Mouse (Mus musculus) mouse embryonic stem cell (cell line): ENCODE measurements around the gene Mcee.

Experiments used
- in situ Hi-C, 2 experiments: fragments of 300-500 bp; cut with MboI; formaldehyde crosslinking; loops; 1 replicate in 1 of 2; 3 replicates in 1 of 2; pipeline ENCODE4 v1.14.3; 2019 to 2020; ENCODE audit warnings: low sequenced_read_pairs in 2 of 2, low pct_unique_long_range_greater_than_20kb in 1 of 2, mixed read lengths in 1 of 2; ENCODE audit not compliant: unreplicated experiment in 1 of 2

Gene Mcee

DNA sequence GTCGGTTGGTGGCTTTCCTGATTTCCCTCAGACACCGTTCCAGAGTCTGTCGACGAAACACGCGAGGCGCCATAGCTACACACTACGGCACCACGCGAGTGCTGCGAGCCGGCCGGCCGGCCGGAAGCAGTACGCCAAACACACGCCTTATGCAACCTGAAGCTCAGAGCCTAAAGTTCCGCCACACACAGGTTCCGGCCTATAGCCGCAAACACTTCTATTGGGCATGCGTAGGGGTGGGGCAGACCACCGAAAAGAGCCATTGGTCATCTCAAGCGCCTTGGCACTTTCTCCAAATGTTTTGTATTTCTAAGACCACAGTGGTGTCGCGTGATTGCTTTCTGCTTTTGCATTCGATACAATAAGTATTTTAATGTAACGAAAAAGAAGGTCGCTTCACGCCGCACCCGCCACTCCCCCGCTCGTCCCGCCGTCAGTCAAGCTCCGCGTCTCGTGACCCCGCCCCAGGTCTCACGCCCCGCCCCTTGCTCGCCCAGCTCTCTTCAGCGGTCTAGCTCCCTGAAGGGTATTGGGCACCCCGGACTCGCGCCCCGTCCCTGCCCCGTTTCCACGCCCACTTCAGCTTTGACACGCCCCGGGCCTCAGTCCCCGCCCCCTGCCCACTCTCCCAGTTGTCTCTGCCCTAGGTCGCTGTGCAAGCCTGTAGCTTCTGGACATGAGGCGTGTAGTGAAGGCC is at the start of gene Mcee, which contains the start of gene Mphosph10:
TSS of gene Mcee (plus strand) at position 486 of the 697 bp plus-strand sequence.
TSS of gene Mphosph10 (minus strand) at position 147 of the 697 bp plus-strand sequence.
- in situ Hi-C loops, result no loop called here

DNA sequence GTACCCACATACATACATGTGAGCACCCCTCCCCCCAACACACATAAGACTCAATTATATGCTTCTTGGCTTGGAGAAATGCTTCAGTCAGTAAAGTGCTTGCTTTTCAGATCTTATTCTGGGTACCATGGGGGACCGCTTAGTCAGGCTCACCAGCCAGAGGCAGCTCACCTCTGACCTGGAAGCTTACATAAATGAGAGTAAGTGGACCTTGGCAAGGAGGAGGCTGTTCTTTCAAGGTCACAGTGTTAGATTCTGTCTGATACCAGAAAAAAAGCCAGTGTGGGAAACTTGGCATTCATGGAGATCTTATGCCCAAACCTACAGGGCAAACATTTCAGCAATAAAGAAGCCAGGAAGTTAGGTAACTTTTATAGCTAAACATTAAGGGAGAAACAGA is 44.6 kb upstream of the Mcee start:
- in situ Hi-C loops, result no loop called here

DNA sequence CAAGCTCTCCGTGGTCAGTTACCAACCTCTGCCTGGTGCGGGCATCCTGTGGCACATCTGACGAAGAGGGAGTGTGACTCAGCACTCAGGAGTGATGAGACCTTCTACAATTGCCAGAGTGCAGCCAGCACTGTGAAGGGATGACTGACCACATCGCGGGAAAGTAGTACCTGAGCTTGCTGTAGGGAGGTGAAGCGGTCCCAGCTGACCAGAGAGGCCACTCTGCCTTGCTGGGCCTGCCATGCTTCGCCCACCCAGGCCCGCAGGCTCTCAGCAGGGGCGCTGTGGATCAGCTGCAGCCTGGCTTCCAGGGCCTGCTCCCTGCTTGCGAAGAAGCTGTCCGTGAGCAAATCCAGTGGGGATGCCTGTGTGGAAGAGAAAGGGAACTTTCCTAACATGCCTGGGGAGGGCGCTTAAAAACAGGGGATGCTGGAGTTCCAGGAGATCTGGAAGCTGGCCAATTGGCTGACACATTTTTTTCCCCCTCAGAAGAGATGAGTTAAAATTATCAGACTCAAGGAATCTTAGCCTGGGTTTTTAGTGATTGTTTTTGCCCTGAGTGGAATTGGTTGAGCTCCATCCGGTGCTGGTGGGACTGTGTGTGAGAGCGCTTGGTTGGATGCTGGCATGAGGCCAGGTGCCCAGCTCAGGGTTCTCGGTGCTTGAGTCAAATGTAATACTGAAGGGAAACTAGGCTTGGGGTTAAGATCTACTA is 43.1 kb upstream of the Mcee start:
- in situ Hi-C loops, result no loop called here

- in situ Hi-C loops, result no loop called here
These were observed 41.3 kb upstream of the Mcee start for GRCm38 (mm10) chr7:64351087-64351486.

DNA sequence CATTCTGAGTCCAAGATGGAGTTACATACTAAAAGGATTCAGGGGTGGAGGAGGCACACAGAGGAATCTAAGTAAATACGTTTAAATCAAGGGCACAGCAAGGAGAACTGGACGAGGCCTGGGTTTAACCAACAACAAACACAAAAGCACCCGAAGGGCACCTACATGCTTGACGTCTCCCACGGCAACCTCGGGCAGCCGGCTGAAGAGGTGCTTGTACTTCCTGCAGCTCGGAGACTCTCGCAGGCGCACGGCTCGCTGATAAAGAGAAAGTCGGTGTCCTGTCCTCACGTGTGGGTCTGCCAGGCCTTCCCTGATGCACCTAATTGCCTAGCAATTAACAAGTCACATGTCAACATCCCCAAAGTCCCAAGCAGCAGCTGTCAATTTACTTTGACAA is 38.2 kb upstream of the Mcee start:
- in situ Hi-C loops, result no loop called here

GRCm38 (mm10) chr7:64356661-64357060 is 35.7 kb upstream of the Mcee start:
- in situ Hi-C loops, result no loop called here

DNA sequence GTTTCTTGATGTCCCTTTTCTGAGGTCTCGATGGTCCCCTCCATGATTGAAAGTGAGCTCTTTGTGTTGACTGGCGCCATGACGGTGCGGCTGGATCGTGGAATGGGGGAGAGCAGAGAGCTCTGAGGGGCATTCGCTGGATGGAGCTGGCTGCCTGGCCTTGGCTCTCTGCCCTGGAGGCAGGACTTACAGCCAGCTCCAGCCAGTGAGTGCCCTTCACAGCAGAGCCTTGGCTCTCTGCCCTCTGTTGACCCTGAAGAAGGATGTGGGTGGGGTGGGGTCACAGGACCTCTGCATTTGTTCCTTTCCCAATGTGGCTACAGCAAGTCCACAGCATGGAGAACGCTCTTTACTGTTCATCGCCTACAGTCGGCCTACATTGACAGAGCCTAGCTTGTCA is 35.0 kb upstream of the Mcee start:
- in situ Hi-C loops, result no loop called here

- in situ Hi-C loops, result no loop called here
These were observed 33.7 kb upstream of the Mcee start for GRCm38 (mm10) chr7:64358666-64359065.

DNA sequence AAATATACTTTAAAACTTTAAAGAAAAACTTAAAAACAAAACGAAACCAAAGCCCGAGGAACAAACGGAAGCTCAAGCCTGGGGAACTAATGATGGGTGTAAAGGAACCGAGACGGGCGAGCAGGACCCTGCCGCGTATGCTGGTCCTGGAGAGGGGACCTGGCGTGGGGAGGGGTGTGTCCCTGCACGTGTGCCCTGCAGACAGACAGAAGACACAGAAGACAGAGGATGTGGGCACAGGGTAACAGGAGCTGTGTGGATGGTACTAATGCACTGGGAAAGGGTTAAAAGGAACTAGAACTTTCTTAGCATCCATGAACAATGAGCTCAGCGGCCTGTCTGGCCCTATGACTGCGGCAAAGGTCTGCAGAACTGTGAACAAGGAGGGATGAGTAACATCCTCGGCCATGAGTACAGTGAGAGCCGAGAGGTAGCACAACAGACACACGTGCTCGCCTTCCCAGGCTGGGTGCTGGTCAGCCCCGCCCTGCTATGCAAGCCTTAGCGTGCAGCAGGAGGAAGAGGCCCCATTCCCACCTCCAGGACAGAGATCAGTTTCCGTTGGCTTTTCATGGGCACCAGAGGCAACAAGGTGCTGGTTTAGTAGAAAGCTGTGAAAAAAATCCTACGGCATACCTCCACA is 32.3 kb upstream of the Mcee start:
- in situ Hi-C loops, result no loop called here

DNA sequence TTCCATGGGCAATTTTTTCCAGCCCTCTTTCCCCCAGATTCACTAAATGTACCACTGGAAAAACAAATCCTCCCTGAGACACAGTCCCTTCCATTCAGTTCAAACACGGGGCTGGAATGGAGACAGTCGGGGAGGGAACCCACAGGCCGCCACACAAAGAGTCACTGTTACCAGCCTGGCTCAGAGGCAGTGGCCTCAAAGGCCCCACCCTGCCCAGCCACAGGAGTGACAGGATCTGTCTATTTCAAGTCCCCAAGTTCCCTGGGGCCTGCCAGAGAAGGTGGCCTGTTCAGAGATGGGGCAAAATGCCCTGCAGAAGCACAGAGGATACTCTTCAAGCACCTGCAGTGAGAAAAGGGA is 31.8 kb upstream of the Mcee start:
- in situ Hi-C loops, result no loop called here

- in situ Hi-C loops, result no loop called here
These were observed 26.5 kb upstream of the Mcee start for GRCm38 (mm10) chr7:64365863-64366262.

DNA sequence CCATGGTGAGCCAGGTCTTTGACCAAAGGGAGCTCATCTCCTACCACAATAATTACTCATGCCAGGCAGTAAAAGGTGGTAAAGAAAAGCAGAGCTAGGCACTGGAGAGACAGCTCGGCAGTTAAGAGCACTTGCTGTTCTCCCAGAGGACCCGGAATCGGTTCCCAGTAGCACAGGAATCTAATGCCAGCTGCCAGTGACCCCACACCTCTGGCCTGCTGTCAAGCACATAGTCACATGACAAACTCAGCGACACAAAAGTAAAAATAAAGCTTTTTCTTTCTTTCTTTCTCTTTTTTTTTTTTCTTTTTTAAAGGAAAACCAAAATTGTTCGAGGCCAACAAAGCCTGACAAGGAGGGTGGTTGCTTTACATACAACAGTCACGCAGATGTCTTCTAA is 22.6 kb upstream of the Mcee start:
- in situ Hi-C loops, result no loop called here

DNA sequence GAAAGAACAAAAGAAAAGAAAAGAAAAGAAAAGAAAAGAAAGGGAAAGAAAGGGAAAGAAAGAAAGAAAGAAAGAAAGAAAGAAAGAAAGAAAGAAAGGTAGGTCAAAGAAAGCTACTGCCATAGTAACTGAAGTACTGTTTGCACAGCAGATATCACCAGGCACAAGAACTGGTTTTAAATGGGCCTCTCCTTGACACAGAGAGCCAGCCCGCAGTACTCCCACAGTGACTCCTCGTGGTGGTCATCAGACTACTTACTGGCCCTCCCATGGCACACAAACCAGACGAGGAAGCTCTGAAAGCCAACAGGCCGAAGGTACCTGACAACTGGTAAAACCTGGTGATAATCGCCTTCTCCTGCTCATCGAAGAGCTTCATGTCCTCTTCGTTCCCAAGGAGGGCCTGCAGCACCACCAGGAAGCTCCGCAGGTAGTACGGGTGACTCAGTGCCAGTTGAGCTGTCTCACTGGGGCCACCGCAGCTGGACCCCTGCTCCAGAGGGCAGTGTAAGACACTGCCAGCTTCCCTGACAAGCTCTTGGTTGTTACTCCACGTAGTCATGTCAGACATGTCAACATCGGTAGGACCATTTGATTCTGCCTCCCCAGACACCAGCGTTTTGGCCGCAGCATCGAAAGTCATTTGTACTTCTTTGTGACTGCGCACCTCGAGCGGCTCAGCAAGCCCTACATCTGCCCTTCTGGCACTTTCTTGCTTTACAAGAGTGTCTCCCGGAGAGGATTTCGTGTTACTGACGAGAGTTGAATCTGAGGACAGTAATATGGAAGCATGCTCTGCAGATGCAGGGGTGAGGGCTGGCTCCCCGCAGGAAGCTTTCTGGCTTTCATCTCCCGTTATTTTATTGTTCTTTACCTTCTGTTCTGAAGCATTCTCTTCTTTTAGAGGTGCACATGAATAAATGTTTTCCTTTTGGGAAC is 20.2 kb upstream of the Mcee start:
- in situ Hi-C loops, result no loop called here

DNA sequence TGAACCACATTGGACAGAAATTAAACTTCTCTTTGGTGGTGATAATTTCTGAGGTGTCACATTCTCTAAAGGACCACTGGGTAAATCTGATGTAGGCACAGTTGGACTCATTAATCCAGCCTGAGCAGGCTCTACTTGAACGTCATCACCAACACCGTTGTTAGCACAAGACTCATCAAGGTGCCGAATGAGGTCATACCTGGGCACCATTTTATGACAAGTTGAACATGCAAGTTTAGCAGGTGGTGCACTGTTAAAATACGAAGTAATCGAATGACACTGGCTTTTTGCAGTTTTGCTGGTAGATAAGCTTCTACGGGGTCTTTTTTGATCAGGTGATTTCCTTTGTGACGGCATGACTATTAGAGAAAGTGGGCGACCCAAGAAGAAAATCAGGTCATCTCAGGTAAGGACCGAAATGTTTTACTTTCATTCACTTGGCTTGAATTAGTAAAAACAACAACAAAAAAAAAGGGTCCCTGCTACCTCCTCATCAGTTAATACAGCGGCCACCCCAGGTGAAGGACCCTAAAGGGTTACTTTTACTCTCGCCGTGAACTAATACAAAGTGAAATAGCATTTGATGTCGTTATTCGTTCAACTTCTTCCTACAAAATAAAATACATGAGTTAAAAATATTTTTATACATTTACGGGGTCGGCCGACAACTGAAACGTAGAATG is 19.1 kb upstream of the Mcee start:
- in situ Hi-C loops, result no loop called here

GRCm38 (mm10) chr7:64373830-64374562 is 18.4 kb upstream of the Mcee start, which contains the start of gene Fan1:
Gene Fan1, minus strand, starts transcription at chr7:64374095.
- in situ Hi-C loops, result no loop called here

- in situ Hi-C loops, result no loop called here
These were observed 928 bp upstream of the Mcee start for GRCm38 (mm10) chr7:64391479-64391878.

GRCm38 (mm10) chr7:64392819-64393151 is 378 bp downstream of the Mcee start:
- in situ Hi-C loops, result no loop called here

GRCm38 (mm10) chr7:64400725-64401124 is 8.3 kb downstream of the Mcee start:
- in situ Hi-C loops, result no loop called here
